Mouse (Mus musculus) left cerebral cortex, adult 18-20 months (tissue): ENCODE measurements around the gene Plk5. TPM values are rescaled to one million over a fixed set of nuclear protein-coding genes. Genes with fewer than 3 reads are reported as not detected.

ENCODE experiments used
- DNase-seq, 2 experiments: peaks; one replicate each; pipeline ENCODE4 v3.0.0; 2021 to 2022; ENCODE audit warnings: low spot score in 2 of 2, mixed read lengths in 1 of 2
- total RNA-seq, 2 experiments: library from RNA; stranded (reverse); gene quantifications; 2 replicates each; pipeline ENCODE4 v1.2.3; 2021

Gene Plk5
- total RNA-seq, 2 experiments from 2014 or later: 25.8 to 34.6 TPM

DNA sequence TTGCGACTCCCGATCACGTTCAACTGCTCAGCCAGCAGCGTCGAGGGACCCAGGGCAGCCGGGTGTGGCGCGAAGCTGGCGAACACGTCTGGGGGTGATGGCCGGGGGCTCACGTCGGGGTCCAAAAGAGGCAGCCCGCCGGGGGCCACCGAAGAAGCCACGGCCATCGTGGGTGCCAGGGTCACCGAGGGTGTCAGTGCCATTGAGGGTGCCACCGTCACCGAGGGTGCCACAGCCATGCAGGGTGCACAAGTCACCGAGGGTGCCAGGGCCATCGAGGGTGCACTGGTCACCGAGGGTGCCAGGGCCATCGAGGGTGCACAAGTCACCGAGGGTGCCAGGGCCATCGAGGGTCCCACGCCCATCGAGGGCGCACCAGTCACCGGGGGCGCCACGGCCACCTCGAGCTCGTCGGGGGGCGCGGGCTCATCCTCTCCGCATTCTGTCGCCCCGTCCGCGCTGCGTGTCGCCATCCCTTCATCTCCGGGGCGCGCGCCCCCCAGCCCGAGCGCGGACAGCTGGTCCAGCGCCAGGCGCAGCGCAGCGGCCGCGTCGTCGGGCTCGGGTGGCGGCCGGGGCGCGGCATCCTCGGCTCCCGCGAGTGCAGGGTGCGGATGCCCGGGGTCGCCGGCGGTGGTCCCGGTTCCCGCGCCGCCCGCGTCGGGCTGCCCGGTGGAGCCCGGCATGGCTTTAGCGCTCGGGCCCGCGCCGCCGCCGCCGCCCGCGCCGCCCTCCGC lies 30.6 kb downstream of the Plk5 start:
- no peak for DNase-seq

DNA sequence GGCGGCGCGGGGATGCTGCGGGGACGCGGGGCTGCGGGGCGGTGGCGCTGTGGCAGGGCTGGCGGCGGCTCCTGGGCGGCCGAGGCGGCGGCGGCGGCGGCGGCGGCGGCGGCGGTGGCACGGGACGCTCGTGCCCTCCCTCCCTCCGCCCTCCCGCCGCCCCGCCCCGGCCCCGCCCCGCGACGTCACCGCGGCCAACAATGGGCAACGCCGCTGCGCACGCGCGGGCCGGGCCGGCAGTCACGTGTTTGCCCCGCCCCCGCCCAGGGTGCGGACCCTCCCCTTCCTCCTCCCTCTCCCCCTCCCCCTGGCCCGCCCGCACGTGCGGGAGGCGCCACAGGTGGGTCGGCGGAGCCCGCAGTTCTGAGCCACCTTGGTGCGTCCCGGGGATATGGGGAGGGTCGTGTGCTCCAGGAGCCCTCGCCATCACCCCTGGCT lies 31.3 kb downstream of the Plk5 start, which contains the start of gene Mex3d:
Gene Mex3d, minus strand, starts transcription at position 138 of the 438 bp plus-strand sequence.
- peak; percentile 81 to 87 for DNase-seq

DNA sequence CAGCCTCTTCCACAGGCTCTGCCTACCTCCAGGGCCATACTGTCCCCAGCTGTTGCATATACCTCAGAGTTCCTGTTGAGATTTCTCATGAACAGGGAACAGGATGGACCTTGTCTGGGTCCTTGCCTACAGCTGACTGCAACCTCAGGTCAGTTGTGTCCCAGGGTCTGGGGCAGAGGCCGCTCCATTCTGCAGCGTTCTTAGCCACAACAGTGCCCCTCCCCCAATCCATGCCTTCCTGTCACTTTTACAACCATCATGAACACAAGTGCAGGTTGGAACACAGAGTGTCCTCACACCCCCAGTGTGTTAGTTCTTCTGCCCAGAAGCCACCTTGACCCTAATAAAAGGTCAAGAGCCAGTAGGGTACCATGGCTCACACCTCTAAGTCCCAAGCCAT lies 32.5 kb downstream of the Plk5 start:
- no peak for DNase-seq

DNA sequence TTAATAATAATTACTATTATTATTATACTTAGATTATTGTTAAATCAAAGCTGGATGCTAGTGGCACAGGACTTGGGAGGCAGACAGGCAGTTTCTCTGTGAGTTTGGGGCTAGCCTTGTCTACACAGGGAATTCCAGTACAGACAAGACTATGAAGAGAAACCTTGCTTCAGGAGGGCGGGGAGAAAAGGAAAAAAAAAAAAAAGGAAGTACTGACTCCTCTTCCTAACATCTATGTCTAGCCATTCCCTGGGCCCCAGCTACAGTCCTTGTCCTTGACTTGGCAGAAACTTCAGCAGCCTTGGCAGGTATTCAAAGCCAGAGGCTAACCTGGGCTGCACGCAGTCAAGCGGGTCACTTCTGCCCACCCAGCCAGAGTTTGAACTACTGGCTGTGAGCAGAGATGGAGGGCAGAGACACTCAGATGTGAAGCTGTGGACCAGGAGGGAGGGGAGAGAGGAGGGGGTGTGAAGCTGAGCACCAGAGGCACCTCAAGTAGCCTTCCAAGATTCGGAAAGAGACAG lies 33.0 kb downstream of the Plk5 start:
- no peak for DNase-seq

DNA sequence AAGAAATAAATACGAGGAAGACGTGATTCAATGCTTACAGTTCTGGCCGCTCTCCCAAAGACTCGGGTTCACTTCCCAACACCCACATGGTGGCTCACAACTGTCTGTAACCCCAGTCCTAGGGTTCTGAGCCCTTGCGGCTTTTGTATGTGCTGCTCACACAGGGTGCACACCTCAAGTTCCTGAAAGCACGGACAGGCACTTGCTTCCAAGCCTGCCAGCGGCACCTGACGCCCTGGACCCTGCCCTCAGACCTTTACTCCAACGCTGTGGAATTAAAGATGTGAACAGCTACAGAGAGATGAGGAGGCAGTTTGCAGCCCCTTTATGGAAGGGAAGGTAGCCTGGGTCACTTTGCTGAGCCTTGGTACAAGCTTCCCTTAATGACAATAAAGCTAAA lies 34.4 kb downstream of the Plk5 start:
- DNase-seq: no peak

DNA sequence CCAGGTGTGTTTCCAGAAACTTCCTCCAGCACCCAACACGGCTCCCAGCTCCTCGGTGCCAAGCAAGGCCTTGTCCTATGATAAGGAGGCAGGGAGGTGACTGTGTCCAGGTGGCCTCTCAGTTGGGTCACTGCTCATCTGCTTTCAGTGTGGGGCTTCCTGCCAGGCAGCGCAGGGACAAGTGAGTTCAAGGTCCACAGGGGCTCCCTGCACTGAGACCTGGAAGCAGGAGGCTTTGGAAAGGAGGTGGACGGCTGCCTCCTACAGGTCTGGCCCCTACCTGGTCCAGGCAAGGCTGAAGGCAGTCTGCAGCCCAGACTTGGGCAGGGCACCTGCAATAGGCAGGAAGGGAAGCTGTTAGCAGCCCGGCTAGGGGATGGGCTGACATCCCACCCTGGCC lies 36.4 kb downstream of the Plk5 start:
- no peak for DNase-seq

DNA sequence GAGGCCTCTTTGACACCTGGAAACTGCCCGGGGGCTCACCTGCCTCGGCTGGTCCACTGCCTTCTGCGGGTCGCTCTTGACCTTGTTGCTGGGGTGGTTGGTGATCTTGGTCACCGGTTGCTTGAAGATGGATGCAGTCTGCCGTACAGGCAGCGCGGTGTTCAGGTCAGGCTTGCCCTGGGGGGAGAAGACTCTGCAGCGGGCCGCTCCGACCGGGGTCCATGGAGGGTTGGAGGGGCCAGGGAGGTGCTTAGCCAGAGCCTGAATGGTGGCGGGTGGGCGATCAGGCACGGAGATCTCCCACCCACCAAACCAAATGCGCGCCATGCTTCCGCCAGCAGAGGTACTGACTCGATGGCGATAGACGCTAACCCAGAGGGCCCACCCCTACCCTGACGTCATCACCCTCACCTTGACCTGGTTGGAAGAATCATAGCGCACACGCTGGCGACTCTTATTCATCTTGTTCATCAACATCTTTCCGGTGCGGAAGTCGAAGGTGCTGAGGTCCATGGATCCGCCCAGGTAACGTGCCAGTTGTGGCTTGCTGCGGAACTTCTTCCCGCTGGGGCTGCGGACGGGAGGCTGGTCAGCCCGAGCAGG lies 38.9 kb downstream of the Plk5 start:
- DNase-seq: no peak

DNA sequence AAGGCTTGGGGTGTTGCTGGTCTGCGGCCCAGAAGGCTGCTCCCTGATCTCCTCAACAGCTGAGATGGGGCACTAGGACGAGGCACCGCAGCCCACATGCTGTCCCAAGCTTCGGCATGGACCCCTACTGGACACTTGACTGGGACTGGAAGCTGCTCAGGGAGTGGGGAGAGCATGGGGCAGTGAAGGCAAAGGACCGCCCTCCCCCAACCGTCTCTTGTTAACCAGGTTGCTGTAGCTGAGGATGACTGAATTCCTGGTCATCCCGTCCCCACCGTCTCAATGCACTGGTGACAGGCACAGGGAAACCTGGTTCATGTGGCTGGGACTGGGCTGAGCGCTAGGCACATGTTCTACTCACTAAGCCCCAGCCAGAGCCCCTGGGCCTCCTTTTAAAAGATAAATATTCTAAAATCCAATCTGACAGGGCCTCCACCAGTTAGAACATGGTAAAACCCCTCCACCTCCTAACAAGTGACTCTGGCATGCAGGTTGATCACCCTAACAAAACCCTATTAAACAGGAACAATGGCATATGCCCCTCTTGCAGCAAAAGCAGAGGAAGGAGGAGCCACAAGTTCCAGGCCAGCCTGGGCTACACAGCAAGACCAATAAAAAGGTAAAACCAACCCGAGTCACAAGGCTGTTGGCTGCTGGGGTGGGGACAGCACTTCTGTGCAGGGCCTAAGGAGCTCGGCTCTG lies 40.7 kb downstream of the Plk5 start:
- no peak for DNase-seq

DNA sequence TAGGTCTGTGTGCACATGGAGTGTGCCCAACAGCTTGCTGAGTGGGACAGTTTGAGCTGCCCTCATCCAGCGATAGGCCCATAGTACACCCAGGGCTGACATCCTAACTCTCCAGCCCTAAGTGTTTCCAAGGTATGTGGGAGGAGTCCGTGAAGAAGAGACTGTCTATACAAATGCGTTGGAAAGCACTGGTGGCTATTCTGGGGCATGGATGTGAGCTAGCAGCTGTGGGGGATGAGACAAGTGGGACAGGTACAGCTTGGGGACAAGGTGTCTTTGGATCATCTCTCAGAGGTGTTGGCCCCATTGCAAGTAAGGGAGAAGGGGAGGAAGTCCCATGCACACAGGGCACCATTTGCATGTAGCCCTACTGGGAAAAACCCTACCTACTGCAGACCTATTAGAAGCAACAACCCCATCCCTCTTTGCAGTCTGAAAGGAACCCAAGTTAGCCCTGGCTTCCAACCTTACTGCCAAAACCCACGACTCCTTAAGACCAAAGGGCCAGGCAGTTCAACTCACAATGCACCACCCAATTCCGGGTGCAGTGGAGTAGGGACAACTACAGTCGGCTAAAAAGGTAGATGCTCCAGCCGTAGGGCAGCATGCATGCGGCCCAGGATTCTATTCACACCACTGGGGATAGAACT lies 41.4 kb downstream of the Plk5 start:
- no peak for DNase-seq

DNA sequence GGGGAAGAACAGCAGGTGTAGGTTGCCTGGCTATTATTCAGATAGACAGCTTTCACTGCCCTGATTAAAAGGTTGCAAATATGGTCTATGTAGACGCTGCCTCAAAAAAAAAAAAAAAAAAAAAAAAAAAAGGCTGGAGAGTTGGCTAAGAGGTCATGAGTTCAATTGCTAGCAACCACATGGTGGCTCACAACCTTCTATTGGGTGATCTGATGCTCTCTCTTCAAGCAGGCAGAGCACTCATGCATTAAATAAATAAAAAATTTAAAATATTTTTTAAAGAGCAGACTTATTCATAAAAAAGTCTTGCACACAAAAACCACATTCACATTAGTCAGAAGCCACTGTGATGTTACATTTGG lies 41.9 kb downstream of the Plk5 start:
- no peak for DNase-seq

DNA sequence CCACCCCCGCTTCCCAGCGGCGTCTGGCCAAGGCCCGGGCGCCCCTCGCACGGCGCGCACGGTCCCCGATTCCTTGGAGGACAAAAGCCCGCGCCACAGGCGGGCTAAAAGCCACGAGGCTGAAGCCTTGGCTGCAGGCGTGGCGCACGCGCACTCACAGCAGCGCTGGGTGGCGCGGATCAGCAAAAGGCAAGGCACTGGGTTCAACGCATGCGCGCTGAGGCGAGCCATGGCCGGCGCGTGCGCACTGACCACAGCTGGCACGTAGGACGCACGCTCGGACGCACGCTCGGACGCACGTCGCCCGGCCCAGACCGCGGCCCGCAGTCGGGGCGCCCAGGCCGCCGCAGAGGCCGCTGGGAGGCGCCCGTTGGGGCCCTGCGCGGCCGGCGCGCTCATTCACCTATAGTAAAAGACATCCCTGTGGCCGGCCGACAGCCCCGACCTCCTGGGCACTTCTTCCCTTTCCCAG lies 42.5 kb downstream of the Plk5 start:
- peak; percentile 97 to 99 for DNase-seq

DNA sequence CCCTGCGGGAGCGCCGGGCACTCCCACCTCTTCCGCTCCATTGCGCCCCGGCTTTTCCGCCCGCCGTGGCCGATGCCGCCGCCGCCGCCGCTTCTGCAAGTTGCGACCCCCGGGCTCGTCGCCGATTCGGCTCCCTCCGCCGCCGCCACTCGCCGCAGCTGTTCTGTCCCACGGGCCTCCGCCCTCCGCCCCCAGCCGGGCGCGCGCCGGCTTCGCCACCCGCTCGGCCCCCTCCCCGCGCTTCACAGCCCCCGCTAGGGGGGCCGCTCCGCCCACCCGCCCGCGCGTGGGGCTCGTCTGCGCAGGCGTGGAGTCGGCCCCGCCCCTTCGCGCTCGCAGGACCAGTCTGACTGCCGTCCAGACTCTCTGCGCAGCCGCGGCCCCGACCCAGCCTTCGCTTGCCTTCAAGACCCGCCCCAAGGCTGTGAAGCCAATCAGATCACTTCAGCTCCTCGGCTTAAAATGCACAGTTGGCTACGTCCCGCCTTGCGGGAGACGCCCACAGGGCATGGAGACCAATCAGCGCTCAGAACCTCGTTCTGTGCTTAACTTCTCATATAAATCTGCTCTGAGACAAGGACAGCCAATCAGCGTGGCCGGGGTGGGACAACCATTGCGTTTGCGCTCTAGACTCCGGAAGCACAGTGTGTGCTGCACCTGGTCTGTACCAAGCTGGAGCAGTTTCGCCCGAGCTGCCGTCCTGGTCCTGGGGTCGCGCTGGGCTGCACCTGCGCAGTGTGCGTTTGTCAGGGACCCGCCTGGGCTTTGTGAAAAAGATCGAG lies 43.1 kb downstream of the Plk5 start, which contains the start of gene Mbd3:
Gene Mbd3, minus strand, starts transcription at position 360 of the 782 bp plus-strand sequence.
- DNase-seq: peak; percentile 99

DNA sequence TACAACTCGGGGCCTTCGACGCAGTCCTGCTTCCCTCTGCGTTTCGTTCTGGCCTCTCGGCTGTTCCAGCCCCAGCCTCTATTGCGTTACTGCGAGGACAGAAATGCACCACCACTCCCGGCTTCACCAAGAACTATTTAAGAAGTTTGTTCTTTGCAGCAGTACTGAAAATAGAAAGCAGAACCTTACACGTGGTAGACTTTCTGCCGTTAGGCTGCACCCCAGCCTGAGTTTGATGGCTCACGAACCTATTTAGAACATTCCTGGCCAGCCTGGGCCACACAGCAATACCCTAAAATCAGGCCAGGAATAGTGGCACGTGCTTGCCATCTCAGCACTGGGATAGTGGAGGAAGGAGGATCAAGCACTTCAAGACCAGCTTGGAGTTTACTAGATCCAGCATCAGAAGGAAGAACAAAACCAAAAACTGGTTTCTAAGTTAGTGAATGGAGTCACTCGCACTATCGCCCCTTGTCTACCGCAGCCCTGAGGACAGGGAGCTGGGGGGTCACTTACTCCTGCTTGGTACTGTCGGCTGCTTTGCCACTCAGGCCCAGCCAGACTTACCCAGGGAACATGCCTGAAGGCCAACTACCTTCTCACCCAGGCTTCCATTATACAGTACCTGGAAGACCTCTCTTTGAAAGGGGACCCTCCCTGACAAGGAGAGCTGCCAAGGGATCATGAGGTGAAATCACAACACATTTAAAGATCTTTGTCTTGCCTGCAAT lies 43.9 kb downstream of the Plk5 start:
- no peak for DNase-seq

DNA sequence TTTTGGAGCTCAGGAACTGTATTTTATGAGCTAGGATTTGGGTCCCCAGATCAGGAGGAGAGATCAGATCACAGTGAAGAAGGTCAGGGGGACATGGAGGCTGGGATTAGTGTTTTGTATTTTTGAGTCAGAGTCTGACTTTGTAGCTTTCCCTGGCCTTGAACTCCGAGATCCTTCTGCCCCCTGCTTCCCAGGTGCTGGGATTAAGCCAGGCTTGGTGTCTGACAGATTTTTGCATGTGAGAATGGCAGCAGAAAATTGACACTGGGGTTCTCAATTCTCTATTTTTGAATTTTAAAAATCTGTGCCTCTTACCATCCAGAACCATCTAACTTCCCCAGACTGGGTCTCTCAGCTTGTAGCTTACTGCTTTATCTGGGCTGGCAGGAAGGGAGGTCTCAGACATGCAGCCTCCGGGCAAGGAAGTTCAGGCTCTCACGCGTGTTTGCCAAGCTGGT lies 44.5 kb downstream of the Plk5 start:
- DNase-seq: no peak

DNA sequence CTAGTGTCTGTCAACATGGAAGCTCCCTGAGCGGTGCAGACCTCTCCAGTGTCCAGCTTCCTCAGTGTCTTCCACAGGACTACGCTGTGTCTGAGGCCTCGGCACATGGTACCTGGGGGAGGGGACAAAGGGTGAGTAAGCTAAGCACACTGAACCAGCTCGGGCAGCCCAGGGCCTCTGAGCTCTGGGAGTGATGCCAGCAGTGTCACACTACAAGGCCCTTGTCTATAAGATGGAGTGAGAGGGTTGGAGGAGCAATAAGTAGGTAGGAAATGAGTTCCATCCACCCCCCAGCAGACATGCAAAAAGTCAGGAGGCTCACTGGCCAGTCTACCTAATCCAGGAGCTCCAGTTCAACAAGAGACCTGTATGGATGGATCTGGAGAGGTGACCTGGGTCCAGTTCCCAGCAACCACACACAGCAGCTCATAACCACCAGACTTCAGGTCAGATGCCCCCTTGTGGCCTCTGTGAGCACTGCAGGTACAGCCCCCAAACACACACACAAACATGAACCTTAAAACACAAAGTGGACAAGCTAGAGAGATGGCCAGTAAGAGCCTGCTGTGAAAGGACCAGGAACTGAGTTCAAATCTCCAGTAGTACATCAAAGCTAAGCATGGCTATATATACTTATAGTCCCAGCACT lies 46.9 kb downstream of the Plk5 start:
- no peak for DNase-seq

DNA sequence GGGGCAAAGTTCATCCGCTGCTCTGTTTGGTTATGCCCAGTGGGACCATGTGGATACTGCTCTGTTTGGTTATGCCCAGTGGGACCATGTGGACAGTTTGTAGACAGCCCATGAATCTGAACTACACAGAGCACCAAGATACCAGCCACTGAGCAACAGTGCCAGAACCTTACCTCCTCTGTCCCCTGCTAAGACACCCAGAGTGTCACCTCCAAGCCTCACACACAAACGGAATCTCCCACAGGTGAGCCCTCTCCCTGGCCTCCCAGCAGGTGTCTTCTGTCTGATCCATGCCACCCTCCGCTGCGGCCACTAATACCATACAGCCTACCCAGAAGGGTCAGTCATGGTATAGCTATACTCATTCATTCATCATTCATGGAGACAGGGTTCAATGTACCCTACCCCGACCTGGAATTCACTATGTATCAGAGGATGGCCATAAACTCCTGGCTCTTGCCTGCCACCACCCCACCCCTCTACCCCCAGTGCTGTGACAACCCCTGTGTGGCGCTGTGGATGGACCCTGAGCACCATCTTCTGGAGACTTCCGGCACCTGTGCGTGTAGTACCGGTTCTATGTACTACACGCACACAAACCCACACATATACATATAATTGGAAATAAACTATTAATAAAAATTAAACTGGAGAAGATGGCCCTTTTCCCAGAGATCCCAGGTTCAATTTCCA lies 49.4 kb downstream of the Plk5 start:
- no peak for DNase-seq

DNA sequence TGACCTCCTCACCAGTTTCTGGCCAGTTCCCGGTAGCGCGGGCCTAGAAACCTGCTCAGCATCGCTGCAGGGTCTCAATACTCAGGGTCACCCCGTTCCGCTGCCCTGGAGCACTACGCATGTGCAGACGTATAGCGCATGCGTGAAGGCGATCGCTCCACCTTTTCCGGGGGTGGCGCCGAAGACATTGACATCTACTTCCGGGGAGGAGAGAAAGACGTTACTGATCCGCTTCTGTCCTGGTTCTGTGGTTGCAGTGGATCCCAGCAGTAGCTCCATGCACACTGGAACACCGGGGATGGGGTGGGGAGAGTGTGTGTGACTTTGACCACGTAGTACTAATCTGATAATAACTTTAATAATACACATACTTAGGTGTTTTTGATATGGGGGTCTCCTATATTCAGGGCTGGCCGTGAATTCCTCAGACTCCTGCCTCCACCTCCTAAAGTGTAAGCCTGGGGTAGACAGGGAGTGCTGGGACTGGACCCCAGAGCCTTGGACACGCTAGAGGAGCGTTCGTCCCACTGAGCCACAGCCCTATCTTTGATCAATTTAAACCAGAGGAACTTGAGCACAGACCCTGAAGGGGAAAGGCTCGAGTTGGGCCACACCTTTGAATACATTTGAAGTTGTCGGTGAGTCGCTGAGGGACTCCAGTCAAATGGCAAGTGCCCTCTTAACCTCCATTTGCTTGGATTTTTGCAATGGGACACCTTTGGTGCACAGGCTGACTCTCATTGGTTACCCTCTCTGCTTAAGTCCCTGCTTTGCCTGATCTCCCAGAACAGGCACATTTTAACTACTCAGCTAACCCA lies 50.6 kb downstream of the Plk5 start, which contains the start of gene Uqcr11:
Gene Uqcr11, minus strand, starts transcription at position 147 of the 818 bp plus-strand sequence.
- DNase-seq: peak; percentile 93 to 94

DNA sequence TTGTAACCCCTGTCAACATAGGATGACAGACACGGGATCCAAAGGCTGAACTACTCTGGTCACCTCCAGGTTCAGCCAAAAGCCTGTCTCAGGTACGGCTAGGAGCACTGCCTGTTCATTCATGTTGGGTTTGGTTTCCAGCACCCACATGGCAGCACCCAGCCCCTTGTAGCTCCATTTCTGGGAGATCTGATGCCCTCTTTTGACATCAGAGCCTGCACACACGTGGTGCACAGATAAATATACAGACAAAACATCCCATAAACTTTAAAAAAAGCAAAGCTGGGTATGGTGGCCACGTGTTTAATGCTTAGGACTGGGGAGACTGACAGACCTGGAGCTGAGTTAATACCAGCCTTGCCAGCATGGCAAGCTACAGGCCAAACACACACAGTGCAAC lies 51.7 kb downstream of the Plk5 start:
- no peak for DNase-seq
